Comparison of ENCODE assay signal across 9 mouse cellular contexts in the genomic region with DNA sequence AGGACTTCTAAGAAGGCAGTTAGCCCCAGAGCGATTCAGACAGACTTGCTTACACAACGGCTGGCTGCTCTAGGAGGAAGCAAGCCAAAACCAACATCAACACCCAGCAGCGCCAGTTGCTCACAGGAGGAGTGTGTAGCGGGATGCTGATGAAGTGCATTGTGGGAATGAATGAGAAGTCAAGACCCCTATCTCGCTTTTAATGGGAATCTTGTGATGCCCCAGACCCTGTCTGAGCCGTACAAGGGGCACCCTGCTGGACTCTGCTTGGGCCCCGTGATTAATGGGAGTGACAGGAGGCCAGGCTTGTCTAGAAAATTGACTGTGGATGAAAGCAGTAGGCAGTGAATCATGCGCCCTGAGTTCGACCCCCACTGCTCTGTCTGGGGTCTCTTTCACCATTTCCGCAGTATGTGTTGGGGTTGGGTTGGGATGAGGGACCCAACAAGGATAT. TPM values are rescaled to one million over a fixed set of nuclear protein-coding genes. Genes with fewer than 3 reads are reported as not detected.
DNase-seq lines count a peak whose midpoint lies in the region; ATAC-seq and TF ChIP-seq lines count a peak whose summit lies in the region.
"Had no signal": no experiment of that assay in that cellular context is flagged by ENCODE, and none has a peak within 500 bp of the region (broad histone marks: within the 10 kb centered on the region; RNA-seq: fewer than 3 reads in every experiment).

No protein-coding gene starts in this region.

- H3K36me3 ChIP-seq in forebrain, embryonic 16.5 days (ENCODE audit: control insufficient read depth, insufficient read depth) = no peaks in the 10 kb centered on the region
- no peaks in the 10 kb centered on the region for H3K36me3 ChIP-seq in heart, postnatal 0 days (replicated peaks; ENCODE audit: control insufficient read depth, insufficient read depth, low read length)
- H3K36me3 ChIP-seq in lung, embryonic 15.5 days = no peaks in the 10 kb centered on the region

- H3K9me3 ChIP-seq in forebrain, embryonic 16.5 days (ENCODE audit: control insufficient read depth, low read length) = peaks cover under 1% of the 10 kb centered on the region; the same call in 1 of the 2 replicates
- H3K9me3 ChIP-seq in heart, postnatal 0 days (replicated peaks; ENCODE audit: control insufficient read depth, low read length) = no peaks in the 10 kb centered on the region
- no peaks in the 10 kb centered on the region for H3K9me3 ChIP-seq in lung, embryonic 15.5 days

- no peak for TF ChIP-seq EP300 in heart, postnatal 0 days (IDR thresholded peaks at IDR 0.05; ENCODE audit: low read depth)

- H3K9ac ChIP-seq in forebrain, embryonic 16.5 days (replicated peaks; ENCODE audit: low read depth, low read length) = no peak overlapping the region
- H3K9ac ChIP-seq in heart, postnatal 0 days (replicated peaks; ENCODE audit: low read depth, low read length) = no peak overlapping the region
- no peak overlapping the region for H3K9ac ChIP-seq in lung, embryonic 15.5 days

- peak overlapping the region; percentile 18; the same call in 1 of the 2 replicates for H3K27ac ChIP-seq in forebrain, embryonic 16.5 days (ENCODE audit: low read length)
- H3K27ac ChIP-seq in heart, postnatal 0 days (ENCODE audit: low read depth) = peak overlapping the region; percentile 63
- peak overlapping the region; percentile 94 for H3K27ac ChIP-seq in lung, embryonic 15.5 days

- ATAC-seq in forebrain, embryonic 16.5 days = peak; percentile 74
- peak; percentile 60 for ATAC-seq in heart, postnatal 0 days (ENCODE audit: insufficient read depth, low read depth)
- peak; percentile 79 for ATAC-seq in lung, embryonic 15.5 days (ENCODE audit: borderline replicate concordance, extremely low read depth, low FRiP score, low TSS enrichment)
- ATAC-seq in megakaryocyte-erythroid progenitor cell, adult 5-6 weeks (replicated peaks; ENCODE audit: low FRiP score, low TSS enrichment, poor library complexity, severe bottlenecking) = no peak

- TF ChIP-seq CTCF in heart, postnatal 0 days (IDR thresholded peaks at IDR 0.05; ENCODE audit: low read depth) = no peak

- DNase-seq in 3134 (ENCODE audit: extremely low read depth, insufficient read length, low spot score) = peak; percentile 32
- peak; percentile 12 to 24 for DNase-seq in cerebellum, adult 18-20 months
- DNase-seq in heart, postnatal 0 days (ENCODE audit: low spot score) = peak; percentile 57
- DNase-seq in kidney, postnatal 36 days = peak; percentile 58 to 66
- DNase-seq in right cerebral cortex, adult 2 months (ENCODE audit: low spot score in 2 of 2) = peak; percentile 34 to 50

- no peak overlapping the region for H3K4me3 ChIP-seq in forebrain, embryonic 16.5 days (replicated peaks; ENCODE audit: low read length)
- H3K4me3 ChIP-seq in heart, postnatal 0 days (ENCODE audit: low read depth, low read length) = no peak overlapping the region
- H3K4me3 ChIP-seq in lung, embryonic 15.5 days = no peak overlapping the region

- no peaks in the 10 kb centered on the region for H3K27me3 ChIP-seq in forebrain, embryonic 16.5 days (replicated peaks; ENCODE audit: control insufficient read depth, insufficient read depth, low read length)
- H3K27me3 ChIP-seq in heart, postnatal 0 days (ENCODE audit: control insufficient read depth, insufficient read depth, low read length) = no peaks in the 10 kb centered on the region
- no peaks in the 10 kb centered on the region for H3K27me3 ChIP-seq in lung, embryonic 15.5 days

- WGBS in forebrain, embryonic 16.5 days = 43% methylated on average over 10 of the region's 10 CpGs
- 59% methylated on average over 10 of the region's 10 CpGs for WGBS in heart, postnatal 0 days
- WGBS in lung, embryonic 15.5 days = 34% methylated on average over 10 of the region's 10 CpGs

- H3K4me2 ChIP-seq in forebrain, embryonic 16.5 days (ENCODE audit: low read length) = peak overlapping the region; percentile 13; the same call in 1 of the 2 replicates
- no peak overlapping the region for H3K4me2 ChIP-seq in heart, postnatal 0 days (ENCODE audit: low read depth, low read length)
- peak overlapping the region; percentile 41 for H3K4me2 ChIP-seq in lung, embryonic 15.5 days

- H3K4me1 ChIP-seq in forebrain, embryonic 16.5 days (replicated peaks; ENCODE audit: control insufficient read depth, insufficient read depth, low read length) = peaks cover 17% of the 10 kb centered on the region
- peaks cover 19% of the 10 kb centered on the region for H3K4me1 ChIP-seq in heart, postnatal 0 days (ENCODE audit: control insufficient read depth, insufficient read depth)
- peaks cover 57% of the 10 kb centered on the region for H3K4me1 ChIP-seq in lung, embryonic 15.5 days

RNA-seq across cellular contexts. Expression of a gene that starts 58.6 kb away (rescaled TPM):
- polyA plus RNA-seq in forebrain, embryonic 16.5 days (2015; fragmentation: Nextera tagmentation; extraction: Ambion mirVana) = not detected in 2 replicates
- total RNA-seq in heart, postnatal 0 days (2014; rRNA removed; ENCODE audit: low replicate concordance) = not detected in 2 replicates
- not detected in 2 replicates for polyA plus RNA-seq in heart, postnatal 0 days (2015; fragmentation: Nextera tagmentation; extraction: Ambion mirVana)
- not detected in 2 replicates for polyA plus RNA-seq in lung, embryonic 15.5 days (2015; fragmentation: Nextera tagmentation; extraction: Ambion mirVana)
- 1.3 TPM in 1 of 2 replicates, not detected in the other for total RNA-seq in megakaryocyte-erythroid progenitor cell, adult 5-6 weeks (2014; fragmentation: Nextera tagmentation)
- not detected in 2 replicates for total RNA-seq in megakaryocyte-erythroid progenitor cell, adult 5-6 weeks (2017)
- polyA plus RNA-seq: spleen, adult 2 months had no signal

Comparison
In these comparisons a context has a peak if more than half of its experiments do, and no peak if none do; other contexts are left out.
1. H3K27ac ChIP-seq: peak in every context shown above with its lines; median percentile 94 in lung, embryonic 15.5 days; 63 in heart, postnatal 0 days; 18 in forebrain, embryonic 16.5 days.